Mouse (Mus musculus): Measurements from ENCODE around the gene 1110017D15Rik.
"Not testable (repeated sequence)": the region's sequence is repeated elsewhere in the genome, so short reads cannot be mapped to it uniquely, and the experiment has no call there.

1110017D15Rik gene

DNA sequence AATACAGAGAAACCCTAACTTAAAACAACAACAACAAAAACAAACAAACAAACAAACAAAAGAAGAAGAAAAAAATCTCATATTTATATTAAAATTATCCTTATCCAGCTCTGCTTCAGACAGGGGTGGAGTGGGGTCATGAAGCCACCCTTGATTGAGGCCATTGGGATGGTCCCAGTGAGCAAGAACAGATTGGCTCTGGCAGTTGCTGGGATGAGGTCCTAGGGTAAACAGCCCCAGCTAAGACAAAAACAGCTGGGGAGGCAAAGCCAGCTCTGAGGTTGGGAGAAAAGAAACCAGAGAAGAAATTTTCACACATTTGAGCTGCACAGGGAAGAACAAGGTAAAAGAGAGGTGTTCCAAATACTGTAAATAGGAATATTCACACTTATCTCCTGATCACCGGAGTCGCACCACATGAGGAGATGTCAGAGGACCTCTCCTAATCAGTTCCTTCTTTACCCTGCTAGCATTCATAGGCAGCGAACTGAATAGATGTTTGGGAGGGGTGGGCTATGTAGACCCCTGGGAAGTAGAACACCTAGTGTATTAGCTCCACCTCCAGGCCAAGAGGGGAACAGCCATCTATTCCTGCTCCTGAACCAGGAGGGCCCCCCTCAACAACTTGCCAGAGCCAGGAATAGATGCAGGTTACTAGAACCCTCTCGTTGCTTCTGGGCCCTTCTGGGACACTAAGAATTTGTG, 38.2 kb downstream of the 1110017D15Rik start:
- no peak for DNase-seq

DNA sequence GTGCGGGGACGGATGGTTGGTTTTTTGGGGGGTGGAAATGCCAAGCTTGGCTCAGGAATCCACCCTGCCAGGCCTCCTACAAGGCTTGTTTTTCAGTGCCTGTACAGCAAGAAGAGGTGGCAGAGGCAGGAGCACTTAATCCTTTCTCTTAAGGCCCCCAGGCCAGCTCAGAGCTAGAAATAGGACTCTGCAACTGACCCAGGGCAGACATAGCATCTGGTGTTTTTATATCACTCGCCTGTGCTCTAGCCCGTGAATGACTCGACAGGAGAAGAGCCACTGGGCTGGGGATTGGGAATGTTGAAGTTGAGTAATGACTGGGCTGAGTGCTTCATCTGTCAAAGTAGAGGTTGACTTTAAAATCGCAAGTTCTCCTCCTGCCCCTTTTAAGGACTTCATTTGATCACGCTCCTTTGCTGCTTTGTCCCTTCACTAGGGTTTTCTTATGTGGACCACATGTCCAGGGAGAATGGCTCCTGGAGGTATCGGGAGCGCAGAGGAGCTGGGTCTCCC, 39.4 kb downstream of the 1110017D15Rik start:
- no peak for DNase-seq

DNA sequence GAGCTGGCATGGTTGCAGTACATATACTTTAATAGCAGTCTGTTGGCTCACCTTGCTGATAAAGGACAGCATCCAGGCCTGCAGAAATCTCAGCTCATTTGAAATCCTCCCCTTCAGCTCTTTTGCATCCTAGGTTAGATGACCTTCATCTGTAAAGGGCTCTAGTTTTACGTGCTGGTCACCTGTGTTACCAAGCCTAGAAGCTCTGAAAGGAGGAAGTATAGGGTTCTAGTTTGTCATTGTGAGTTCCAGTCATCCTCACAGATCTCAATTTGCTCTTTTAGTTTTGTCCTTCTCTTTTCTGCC, 45.8 kb downstream of the 1110017D15Rik start:
- DNase-seq: no peak

DNA sequence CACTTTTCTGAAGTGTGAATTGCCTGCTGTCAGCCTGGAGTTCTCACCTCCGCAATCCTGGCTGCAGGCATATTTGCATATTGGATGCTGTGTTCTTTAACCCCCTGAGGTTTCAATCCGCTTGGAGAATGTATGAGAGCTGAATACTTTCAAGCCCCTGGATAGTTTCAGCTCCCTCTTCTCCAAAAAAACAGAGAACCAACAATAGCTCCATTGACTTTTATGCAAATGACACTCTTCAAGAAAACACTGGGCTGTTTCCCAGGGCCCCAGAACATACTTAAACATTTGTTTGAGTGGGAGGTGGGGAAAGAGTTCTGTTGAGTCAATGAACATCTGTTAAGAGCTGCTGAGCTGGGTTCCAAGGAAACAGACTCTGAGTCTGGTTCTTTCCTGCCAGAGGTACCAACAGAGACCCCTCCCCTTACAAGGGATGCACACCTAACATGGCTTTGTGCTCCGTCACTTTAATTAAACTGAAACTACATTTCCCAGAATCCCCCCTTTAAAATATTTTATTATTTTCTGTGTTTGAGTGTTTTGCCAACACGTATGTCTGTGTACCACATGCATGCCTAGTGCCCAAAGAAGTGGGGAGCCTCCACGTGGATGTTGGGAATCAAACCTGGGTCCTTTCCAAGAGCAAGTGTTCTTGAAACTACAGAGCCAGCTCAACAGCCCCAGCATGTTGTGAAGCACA, 46.3 kb downstream of the 1110017D15Rik start:
- no peak for DNase-seq

DNA sequence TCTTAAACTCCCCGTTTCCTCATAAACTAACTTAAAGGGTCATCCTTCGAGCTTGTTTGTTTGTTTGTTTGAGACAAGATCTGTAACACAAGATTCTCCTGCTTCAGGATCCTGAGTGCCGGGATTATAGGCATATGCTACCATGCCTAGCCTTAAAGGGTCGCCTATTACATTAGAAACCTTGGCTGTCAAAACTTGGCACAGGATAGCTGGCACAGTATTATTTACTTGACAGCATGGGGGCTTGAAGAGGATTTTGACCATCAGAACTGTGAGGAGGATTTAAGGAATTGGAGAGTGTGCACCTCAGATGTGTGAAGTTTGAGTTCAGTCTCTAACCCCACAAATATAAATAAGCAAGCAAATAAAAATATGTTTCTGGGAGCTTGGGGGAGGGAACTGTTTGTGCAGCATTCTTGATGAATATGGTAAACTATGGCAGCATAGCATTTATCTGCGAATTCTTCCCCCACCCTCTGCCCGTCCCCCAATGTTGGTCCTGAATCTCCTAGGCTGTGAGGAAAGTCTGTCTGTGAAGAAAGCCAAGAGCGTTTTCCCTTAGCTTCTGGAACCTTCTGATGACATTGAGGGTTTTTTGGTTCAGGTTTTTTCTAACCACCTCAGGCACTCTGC, 47.0 kb downstream of the 1110017D15Rik start:
- no peak for DNase-seq

DNA sequence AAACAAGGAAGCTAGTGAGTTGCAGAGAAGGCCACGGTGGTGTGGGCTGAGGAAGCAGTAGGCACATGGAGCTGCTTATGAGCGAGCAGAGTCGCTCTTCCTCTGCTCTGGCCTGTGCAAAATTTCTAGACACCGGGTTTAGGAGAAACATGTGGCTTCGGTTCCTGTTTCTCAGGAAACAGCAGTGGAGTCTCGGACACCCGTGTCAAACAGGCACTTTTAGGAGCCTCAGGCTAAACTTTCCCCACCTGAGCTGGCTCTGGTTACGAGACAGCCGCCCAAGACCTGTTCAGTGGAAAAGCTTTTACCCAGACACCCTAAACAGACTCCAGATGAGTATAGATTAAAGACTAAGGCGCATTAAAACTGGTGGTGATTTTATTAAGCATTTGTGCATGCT, 47.9 kb downstream of the 1110017D15Rik start:
- DNase-seq: no peak

DNA sequence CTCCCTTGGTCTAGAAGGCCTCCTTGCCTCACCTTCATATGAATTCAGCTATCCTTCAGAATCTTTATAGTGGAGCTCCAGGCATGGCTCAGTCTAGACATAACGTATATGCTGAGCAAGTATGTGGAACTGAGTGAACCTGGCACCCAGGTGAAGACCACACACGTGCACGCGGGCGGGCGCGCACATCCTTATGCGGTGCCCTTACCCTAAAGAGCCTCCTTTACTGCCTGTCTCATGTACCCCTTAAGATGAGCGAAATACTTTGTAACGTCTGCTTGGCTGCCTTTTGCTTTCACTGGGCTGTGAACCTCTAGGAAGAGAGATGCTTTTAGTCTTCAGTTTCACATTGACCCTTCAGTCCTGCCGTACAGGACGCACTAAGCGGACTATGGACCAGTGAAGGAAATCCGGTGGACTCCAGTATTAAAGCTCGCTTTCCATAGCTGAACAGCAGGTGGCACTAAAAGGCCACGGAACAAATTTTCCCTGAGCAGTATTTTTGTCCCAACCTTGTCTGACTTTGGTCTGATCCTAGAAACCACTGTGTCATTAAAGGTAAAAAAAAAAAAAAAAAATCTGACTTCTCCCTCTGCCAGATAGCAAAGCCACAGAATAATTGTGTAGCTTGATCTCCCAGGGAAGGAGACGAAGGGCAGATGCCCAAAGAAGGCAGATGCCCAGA, 48.6 kb downstream of the 1110017D15Rik start:
- peak; percentile 44 for DNase-seq

DNA sequence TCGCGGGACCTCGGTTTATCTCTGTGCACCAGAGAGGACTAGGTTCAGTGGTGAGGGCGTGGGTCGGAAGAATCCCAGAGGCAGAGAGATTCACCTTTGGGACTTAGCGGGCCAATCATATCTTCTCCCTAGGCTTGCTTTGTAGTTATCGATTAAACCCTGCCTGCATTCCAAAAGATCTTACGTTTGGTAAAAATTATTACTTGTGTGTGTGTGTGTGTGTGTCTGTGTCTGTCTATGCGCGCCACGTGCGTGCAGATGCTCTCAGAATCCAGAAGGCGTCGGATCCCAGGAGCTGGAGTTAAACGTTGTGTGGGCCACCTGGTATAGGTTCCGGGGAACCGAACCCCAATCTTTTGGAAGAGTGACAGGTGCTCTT, 51.9 kb downstream of the 1110017D15Rik start:
- DNase-seq: no peak

DNA sequence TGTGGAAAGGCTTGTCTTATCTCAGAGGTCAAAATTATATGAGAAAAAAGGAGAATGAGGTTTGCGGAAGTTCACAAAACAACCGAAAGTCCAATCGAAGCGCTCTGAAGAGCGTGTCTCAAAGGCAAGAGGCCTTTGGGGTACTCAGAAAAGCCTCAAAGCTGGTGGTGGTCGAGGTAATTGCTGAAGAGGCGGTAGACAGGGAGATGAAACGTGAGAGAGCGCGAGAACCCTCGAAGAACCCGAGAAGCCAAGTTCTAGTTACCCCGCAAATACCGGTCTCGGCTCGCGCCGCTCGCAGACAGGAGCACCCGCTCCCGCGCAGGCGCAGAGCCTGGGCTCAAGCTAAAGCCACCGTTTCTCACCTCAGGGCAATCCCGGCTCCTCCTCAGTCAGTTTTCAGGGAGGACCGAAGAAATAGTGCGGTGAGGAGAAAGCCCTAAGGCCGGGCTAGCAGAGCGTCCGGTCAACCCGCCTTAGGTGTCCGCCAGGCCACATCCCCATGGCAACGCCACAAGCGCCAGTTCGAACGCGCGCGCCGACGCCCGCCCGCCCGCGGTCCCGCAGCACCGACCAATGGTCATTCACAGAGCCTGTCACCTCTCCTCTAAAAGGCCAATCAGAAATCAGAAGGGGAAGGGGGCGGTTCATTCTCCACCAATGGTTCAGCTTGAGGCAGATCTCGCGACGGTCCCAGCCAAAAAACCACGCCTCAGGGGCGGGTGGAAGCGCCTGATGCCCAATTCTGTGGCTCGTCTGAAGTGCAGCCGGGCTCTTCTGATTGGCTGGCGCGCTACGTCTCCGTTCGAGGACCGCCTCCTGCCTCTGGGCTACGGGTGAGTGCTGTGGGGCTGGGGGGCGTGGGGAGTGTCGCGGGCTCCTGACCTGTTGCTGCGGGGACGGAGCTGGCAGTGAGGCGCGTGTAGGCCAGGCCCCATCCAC, 52.5 kb downstream of the 1110017D15Rik start, which contains the start of the genes Kif24 and Nudt2:
TSS of gene Kif24 (minus strand) at position 543 of the 942 bp plus-strand sequence.
TSS of gene Nudt2 (plus strand) at position 807 of the 942 bp plus-strand sequence.
- DNase-seq: peak; percentile 97

DNA sequence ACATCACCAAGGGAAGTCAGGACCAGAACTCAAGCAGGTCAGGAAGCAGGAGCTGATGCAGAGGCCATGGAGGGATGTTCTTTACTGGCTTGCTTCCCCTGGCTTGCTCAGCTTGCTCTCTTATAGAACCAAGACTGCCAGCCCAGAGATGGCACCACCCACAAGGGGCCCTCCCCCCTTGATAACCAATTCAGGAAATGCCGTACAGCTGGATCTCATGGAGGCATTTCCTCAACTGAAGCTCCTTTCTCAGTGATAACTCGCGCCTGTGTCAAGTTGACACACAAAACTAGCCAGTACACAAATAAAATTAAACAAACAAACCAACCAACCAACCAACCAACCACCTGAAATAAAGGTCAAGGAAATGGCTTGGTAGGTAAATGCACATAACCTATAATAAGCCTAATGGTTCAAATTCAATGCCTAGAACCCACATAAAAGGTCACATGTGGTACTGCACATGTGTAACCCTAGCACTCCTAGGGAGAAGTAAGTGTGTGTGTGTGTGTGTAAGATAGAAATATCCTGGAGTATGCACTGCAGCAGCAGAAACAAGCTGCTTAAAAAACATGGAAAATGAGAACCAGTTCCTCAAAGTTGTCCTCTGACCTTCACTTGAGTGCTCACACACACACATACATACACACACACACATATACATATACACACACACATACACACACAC, 53.9 kb downstream of the 1110017D15Rik start:
- not testable (repeated sequence) for DNase-seq

DNA sequence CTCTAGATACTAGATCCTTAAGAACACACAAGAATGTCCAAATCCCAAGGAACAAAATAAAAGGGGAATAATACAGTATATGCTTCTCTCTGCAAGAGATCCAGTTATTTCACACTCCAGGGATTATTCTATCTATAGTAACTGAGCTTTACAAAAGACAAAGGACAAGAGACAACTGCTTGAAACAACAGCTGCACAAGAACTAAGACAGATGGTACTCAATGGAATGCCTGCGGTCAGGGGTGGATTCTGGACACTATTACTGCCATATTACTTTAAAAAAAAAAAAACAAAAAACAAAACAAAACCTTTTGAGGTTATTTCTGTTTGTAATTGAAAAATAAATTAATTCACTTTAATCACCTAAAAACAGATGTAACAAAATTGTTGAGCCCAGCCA, 56.4 kb downstream of the 1110017D15Rik start:
- DNase-seq: no peak
